Mouse (Mus musculus): ENCODE measurements around the gene Cd99l2. TPM values are rescaled to one million over a fixed set of nuclear protein-coding genes. Genes with fewer than 3 reads are reported as not detected.
A peak's percentile ranks its signal among the peaks of the same experiment; 100 is the strongest.

Gene Cd99l2
- polyA plus RNA-seq, 1 experiment from 2014 or later, result 33.7 TPM

DNA sequence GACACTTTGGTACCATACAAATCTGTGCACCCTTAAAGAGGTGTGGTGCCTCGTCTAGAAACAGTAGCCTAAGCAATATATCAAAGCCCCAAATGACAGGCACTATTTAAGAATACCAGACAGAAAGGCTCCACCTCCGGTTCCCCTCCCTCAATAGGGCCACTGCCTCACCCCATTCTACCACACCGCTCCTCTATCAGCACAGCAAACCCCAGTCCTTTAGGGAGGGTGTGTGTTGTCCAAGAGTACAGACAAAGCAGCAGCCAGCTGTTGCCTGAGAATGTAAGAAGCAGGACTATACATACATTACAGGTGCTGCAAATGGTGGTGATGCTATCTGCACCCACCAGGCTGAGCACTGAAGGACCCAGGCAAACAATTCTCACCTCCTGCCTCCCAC, 17.2 kb downstream of the Cd99l2 start:
- no peaks in the 10 kb centered on the region for H3K4me1 ChIP-seq (replicated peaks; ENCODE audit: control insufficient read depth, insufficient read depth, low read length)
- no peaks in the 10 kb centered on the region for H3K27me3 ChIP-seq (ENCODE audit: control insufficient read depth, insufficient read depth, low read depth, low read length)
- H3K9ac ChIP-seq (ENCODE audit: low read length), result no peak overlapping the region
- H3K27ac ChIP-seq (ENCODE audit: low read length), result no peak overlapping the region
- H3K4me2 ChIP-seq (ENCODE audit: low read depth, low read length), result no peak overlapping the region
- WGBS, result 70% methylated on average over 3 of the region's 3 CpGs
- H3K9me3 ChIP-seq (ENCODE audit: control insufficient read depth, low read length), result no peaks in the 10 kb centered on the region
- H3K4me3 ChIP-seq (ENCODE audit: low read length), result no peak overlapping the region
- no peak for ATAC-seq (ENCODE audit: low read depth)
- no peaks in the 10 kb centered on the region for H3K36me3 ChIP-seq (ENCODE audit: control insufficient read depth, insufficient read depth, low read length)

DNA sequence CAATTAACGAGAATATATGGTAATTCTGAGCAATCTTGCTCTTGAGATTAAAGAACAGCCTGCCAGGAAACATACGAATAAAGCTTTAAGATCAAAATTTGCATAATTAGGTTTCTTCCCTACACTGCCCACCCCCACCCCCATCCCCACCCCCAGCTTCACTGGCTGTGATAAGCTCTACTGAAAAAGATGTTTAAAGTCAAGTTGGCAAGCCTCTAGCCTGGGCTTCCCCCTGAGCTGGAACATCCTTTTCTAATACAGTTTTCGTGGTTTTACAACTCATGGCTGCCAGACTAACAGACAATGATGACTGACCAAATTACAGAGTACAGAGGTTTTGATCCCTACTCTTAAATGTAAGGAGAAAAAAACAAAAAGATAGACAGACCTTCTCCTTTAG, 17.6 kb downstream of the Cd99l2 start:
- Histone ChIP-seq H3K36me3 (ENCODE audit: control insufficient read depth, insufficient read depth, low read length) (no peaks in the 10 kb centered on the region), H3K4me3 (ENCODE audit: low read length) (no peak overlapping the region), H3K9ac (ENCODE audit: low read length) (no peak overlapping the region), H3K27ac (ENCODE audit: low read length) (no peak overlapping the region), H3K4me1 (replicated peaks; ENCODE audit: control insufficient read depth, insufficient read depth, low read length) (no peaks in the 10 kb centered on the region), H3K4me2 (ENCODE audit: low read depth, low read length) (no peak overlapping the region), H3K9me3 (ENCODE audit: control insufficient read depth, low read length) (no peaks in the 10 kb centered on the region), H3K27me3 (ENCODE audit: control insufficient read depth, insufficient read depth, low read depth, low read length) (no peaks in the 10 kb centered on the region)
- WGBS, result 73% methylated on average over 3 of the region's 3 CpGs
- ATAC-seq (ENCODE audit: low read depth), result no peak

DNA sequence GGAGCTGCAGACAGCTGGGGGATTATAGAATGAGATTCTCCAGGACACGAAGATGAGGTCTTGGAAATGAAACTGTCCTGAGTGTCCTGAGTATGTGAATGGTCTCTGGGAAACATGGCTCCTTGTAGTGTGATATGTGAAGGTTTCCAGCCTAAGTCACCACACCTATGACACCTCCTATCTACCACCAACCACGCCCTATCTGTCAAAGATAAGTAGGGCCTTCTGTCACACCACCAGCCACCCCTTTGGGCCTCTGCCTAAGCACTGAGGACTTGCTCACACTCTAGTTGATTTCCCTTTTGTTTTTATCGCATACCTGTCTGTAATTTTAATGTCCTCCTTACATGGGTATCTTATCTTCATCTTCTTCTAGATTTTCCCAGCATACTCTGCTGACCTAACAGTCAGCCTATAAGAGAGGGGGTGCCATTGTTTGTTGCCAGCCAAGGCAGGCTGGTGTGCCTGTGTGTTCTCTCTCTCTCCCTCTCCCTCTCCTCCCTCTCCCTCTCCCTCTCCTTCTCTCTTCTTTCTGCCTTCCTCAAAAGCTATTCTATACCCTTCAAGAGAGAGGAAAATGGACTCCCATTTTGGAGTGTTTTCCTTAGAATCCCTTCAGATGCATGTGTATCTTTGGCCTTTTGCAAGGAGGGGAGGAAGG, 18.2 kb downstream of the Cd99l2 start:
- H3K4me1 ChIP-seq (replicated peaks; ENCODE audit: control insufficient read depth, insufficient read depth, low read length), result no peaks in the 10 kb centered on the region
- WGBS, result 75% methylated on average over 3 of the region's 3 CpGs
- H3K27me3 ChIP-seq (ENCODE audit: control insufficient read depth, insufficient read depth, low read depth, low read length), result no peaks in the 10 kb centered on the region
- H3K9me3 ChIP-seq (ENCODE audit: control insufficient read depth, low read length), result no peaks in the 10 kb centered on the region
- ATAC-seq (ENCODE audit: low read depth), result no peak
- H3K27ac ChIP-seq (ENCODE audit: low read length), result no peak overlapping the region
- H3K4me2 ChIP-seq (ENCODE audit: low read depth, low read length), result no peak overlapping the region
- no peaks in the 10 kb centered on the region for H3K36me3 ChIP-seq (ENCODE audit: control insufficient read depth, insufficient read depth, low read length)
- H3K4me3 ChIP-seq (ENCODE audit: low read length), result no peak overlapping the region
- no peak overlapping the region for H3K9ac ChIP-seq (ENCODE audit: low read length)

GRCm38 (mm10) chrX:71468639-71469295, 23.9 kb downstream of the Cd99l2 start:
- WGBS, result 75% methylated on average over 5 of the region's 5 CpGs
- H3K9ac ChIP-seq (ENCODE audit: low read length), result no peak overlapping the region
- no peaks in the 10 kb centered on the region for H3K36me3 ChIP-seq (ENCODE audit: control insufficient read depth, insufficient read depth, low read length)
- no peaks in the 10 kb centered on the region for H3K4me1 ChIP-seq (replicated peaks; ENCODE audit: control insufficient read depth, insufficient read depth, low read length)
- H3K27me3 ChIP-seq (ENCODE audit: control insufficient read depth, insufficient read depth, low read depth, low read length), result no peaks in the 10 kb centered on the region
- no peaks in the 10 kb centered on the region for H3K9me3 ChIP-seq (ENCODE audit: control insufficient read depth, low read length)
- H3K27ac ChIP-seq (ENCODE audit: low read length), result no peak overlapping the region
- ATAC-seq (ENCODE audit: low read depth), result no peak
- H3K4me2 ChIP-seq (ENCODE audit: low read depth, low read length), result no peak overlapping the region
- H3K4me3 ChIP-seq (ENCODE audit: low read length), result no peak overlapping the region

- no peak overlapping the region for H3K4me3 ChIP-seq (ENCODE audit: low read length)
- no peaks in the 10 kb centered on the region for H3K27me3 ChIP-seq (ENCODE audit: control insufficient read depth, insufficient read depth, low read depth, low read length)
- H3K9ac ChIP-seq (ENCODE audit: low read length), result no peak overlapping the region
- no peak overlapping the region for H3K4me2 ChIP-seq (ENCODE audit: low read depth, low read length)
- H3K27ac ChIP-seq (ENCODE audit: low read length), result no peak overlapping the region
- WGBS, result 67% methylated on average over 3 of the region's 3 CpGs
- no peaks in the 10 kb centered on the region for H3K9me3 ChIP-seq (ENCODE audit: control insufficient read depth, low read length)
- H3K36me3 ChIP-seq (ENCODE audit: control insufficient read depth, insufficient read depth, low read length), result no peaks in the 10 kb centered on the region
- no peak for ATAC-seq (ENCODE audit: low read depth)
- H3K4me1 ChIP-seq (replicated peaks; ENCODE audit: control insufficient read depth, insufficient read depth, low read length), result no peaks in the 10 kb centered on the region
Measured at GRCm38 (mm10) chrX:71467491-71467890, 25.2 kb downstream of the Cd99l2 start.

GRCm38 (mm10) chrX:71465417-71465816, 27.2 kb downstream of the Cd99l2 start:
- WGBS, result 67% methylated on average over 1 of the region's 1 CpGs

GRCm38 (mm10) chrX:71464138-71464826, 28.4 kb downstream of the Cd99l2 start:
- ATAC-seq (ENCODE audit: low read depth), result 0 out of 2 replicates have a peak, but pooled peaks have one; percentile 20
- Histone ChIP-seq H3K9ac (ENCODE audit: low read length) (no peak overlapping the region), H3K4me1 (replicated peaks; ENCODE audit: control insufficient read depth, insufficient read depth, low read length) (no peaks in the 10 kb centered on the region), H3K36me3 (ENCODE audit: control insufficient read depth, insufficient read depth, low read length) (no peaks in the 10 kb centered on the region), H3K4me3 (ENCODE audit: low read length) (no peak overlapping the region), H3K27me3 (ENCODE audit: control insufficient read depth, insufficient read depth, low read depth, low read length) (no peaks in the 10 kb centered on the region), H3K27ac (ENCODE audit: low read length) (no peak overlapping the region), H3K4me2 (ENCODE audit: low read depth, low read length) (no peak overlapping the region), H3K9me3 (ENCODE audit: control insufficient read depth, low read length) (no peaks in the 10 kb centered on the region)
- 60% methylated on average over 7 of the region's 7 CpGs for WGBS

More at GRCm38 (mm10) chrX:71465417-71465816, 27.2 kb downstream of the Cd99l2 start:
- no peaks in the 10 kb centered on the region for H3K9me3 ChIP-seq (ENCODE audit: control insufficient read depth, low read length)
- H3K4me3 ChIP-seq (ENCODE audit: low read length), result no peak overlapping the region
- ATAC-seq (ENCODE audit: low read depth), result no peak
- no peaks in the 10 kb centered on the region for H3K4me1 ChIP-seq (replicated peaks; ENCODE audit: control insufficient read depth, insufficient read depth, low read length)
- no peaks in the 10 kb centered on the region for H3K36me3 ChIP-seq (ENCODE audit: control insufficient read depth, insufficient read depth, low read length)
- no peak overlapping the region for H3K27ac ChIP-seq (ENCODE audit: low read length)
- no peaks in the 10 kb centered on the region for H3K27me3 ChIP-seq (ENCODE audit: control insufficient read depth, insufficient read depth, low read depth, low read length)
- no peak overlapping the region for H3K9ac ChIP-seq (ENCODE audit: low read length)
- no peak overlapping the region for H3K4me2 ChIP-seq (ENCODE audit: low read depth, low read length)

DNA sequence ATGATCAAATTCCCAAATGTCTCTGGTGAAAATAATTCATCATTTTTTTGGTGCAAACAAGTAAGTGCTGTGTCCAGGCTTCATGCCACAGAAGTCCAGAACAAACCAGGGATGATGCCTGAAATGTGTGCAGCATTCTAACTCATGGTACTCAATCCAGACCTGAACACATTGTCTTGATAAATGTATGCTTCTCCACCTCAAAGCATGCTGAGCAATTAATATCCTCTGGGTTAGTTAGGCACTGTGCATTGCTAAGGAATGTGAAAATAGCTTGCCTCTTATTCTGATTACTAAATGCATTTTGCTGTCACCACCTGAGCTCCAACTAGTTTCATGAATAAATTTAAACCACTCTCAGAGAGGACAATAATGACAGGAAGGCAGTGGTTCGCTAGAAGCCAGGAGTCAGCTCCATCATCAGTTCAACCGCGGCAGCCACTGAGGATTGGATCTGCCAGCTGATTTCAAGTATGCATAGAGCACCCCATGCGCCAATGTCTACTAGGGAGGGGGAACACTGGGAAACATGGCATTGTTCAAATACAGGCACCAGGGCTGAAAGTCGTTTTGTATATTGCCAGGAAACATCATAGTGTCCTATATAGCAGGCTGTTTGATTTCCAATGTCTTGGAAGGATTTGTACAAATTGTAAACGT, 36.4 kb downstream of the Cd99l2 start:
- H3K27ac ChIP-seq (ENCODE audit: low read length), result no peak overlapping the region
- H3K4me2 ChIP-seq (ENCODE audit: low read depth, low read length), result no peak overlapping the region
- ATAC-seq (ENCODE audit: low read depth), result no peak
- H3K9me3 ChIP-seq (ENCODE audit: control insufficient read depth, low read length), result no peaks in the 10 kb centered on the region
- H3K4me3 ChIP-seq (ENCODE audit: low read length), result no peak overlapping the region
- H3K9ac ChIP-seq (ENCODE audit: low read length), result no peak overlapping the region
- H3K4me1 ChIP-seq (replicated peaks; ENCODE audit: control insufficient read depth, insufficient read depth, low read length), result no peaks in the 10 kb centered on the region
- 73% methylated on average over 6 of the region's 6 CpGs for WGBS
- H3K27me3 ChIP-seq (ENCODE audit: control insufficient read depth, insufficient read depth, low read depth, low read length), result no peaks in the 10 kb centered on the region
- H3K36me3 ChIP-seq (ENCODE audit: control insufficient read depth, insufficient read depth, low read length), result no peaks in the 10 kb centered on the region

- Histone ChIP-seq H3K4me3 (ENCODE audit: low read length) (no peak overlapping the region), H3K27me3 (ENCODE audit: control insufficient read depth, insufficient read depth, low read depth, low read length) (no peaks in the 10 kb centered on the region), H3K36me3 (ENCODE audit: control insufficient read depth, insufficient read depth, low read length) (no peaks in the 10 kb centered on the region), H3K9ac (ENCODE audit: low read length) (no peak overlapping the region), H3K9me3 (ENCODE audit: control insufficient read depth, low read length) (no peaks in the 10 kb centered on the region), H3K4me1 (replicated peaks; ENCODE audit: control insufficient read depth, insufficient read depth, low read length) (no peaks in the 10 kb centered on the region), H3K27ac (ENCODE audit: low read length) (no peak overlapping the region), H3K4me2 (ENCODE audit: low read depth, low read length) (no peak overlapping the region)
- ATAC-seq (ENCODE audit: low read depth), result no peak
- WGBS, result 67% methylated on average over 5 of the region's 5 CpGs
Measured at GRCm38 (mm10) chrX:71442916-71443315, 49.7 kb downstream of the Cd99l2 start.
